Mouse (Mus musculus) liver, embryonic 14 days (tissue): ENCODE measurements around the gene T2. TPM values are rescaled to one million over a fixed set of nuclear protein-coding genes. Genes with fewer than 3 reads are reported as not detected.

ENCODE experiments used
- polyA plus RNA-seq: library from polyadenylated mRNA; depleted of rRNA; stranded (reverse); fragments of >200 nt; gene quantifications from 2 replicates; pipeline ENCODE4 v1.2.3, GENCODE M21; 2012; rRNA removed

T2 gene
- 0.03 and 0.07 TPM in 2 replicates for polyA plus RNA-seq

DNA sequence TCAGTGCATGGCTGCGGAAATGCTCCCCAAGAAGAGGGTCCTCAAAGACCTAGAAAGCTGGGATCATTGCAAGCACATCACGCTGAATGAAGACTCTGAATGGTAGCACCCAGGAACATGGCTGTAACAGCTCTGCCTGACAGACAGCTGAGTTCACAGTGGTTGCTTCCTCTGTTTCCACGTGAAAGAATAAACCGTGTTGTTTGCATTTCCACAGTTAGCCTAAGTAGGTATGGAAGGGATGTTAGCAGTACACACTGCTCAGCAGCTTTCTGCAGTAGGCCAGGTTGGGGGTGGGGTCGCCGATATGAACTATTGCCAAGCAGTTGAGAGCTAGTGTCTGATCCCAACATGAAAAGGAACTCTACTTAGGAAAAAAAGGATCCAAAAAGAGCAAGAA is at the start of gene T2:
T2 (plus strand) TSS at position 301 of the 400 bp plus-strand sequence.

DNA sequence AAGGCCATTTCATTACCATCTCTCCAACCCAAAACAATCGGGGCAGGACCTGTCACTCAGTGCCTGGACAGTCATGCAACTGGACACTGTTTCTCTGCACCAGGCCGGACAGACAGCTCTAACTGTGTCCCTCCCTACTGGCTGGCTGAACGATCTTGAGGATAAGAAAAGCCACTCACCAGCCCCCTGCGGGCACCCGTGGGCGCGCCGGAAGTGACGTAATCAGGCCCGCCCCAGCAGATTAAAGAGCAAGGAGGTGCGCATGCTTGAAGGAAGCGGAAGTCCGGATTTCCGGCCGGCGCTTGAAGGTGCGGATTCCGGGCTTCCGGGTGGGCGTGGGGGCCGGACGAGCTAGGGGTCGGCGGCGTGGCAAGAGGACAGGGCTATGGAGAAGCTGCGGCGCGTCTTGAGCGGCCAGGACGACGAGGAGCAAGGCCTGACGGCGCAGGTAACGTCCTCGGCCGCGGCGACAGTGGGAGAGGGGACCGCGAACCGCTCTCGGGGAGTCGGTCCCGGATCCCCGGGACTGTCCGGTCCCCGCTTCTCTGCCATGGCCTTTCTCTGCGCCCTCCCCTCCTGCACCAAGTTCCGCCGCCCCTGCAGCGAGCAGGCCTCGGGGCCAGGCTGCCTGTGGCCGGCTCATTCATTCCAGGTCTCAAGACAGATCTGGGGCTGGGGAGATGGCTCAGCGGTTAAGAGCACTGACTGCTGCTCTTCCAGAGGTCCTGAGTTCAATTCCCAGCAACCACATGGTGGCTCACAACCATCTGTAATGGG is 44.8 kb upstream of the T2 start, which contains the start of gene Sft2d1:
Sft2d1 (plus strand) TSS at position 265 of the 777 bp plus-strand sequence.

DNA sequence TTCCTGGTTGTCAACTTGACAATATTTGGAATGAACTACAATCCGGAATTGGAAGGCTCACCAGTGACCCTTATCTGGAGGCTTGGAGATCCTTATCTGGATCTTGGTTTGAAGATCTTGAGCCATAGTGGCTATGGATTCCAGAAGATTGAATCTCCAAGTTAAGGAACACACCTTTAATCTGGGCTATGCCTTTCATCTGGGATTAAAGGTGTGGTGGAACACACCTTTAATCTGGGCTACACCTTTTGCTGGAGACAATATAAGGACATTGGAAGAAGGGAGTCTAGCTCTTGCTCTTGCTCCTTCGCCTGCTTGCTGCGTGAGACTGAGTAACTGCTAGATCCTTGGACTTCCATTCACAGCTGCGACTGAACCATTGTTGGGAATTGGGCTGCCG is 18.6 kb upstream of the T2 start, which contains the start of gene Prr18:
Prr18 (plus strand) TSS at position 301 of the 400 bp plus-strand sequence.

DNA sequence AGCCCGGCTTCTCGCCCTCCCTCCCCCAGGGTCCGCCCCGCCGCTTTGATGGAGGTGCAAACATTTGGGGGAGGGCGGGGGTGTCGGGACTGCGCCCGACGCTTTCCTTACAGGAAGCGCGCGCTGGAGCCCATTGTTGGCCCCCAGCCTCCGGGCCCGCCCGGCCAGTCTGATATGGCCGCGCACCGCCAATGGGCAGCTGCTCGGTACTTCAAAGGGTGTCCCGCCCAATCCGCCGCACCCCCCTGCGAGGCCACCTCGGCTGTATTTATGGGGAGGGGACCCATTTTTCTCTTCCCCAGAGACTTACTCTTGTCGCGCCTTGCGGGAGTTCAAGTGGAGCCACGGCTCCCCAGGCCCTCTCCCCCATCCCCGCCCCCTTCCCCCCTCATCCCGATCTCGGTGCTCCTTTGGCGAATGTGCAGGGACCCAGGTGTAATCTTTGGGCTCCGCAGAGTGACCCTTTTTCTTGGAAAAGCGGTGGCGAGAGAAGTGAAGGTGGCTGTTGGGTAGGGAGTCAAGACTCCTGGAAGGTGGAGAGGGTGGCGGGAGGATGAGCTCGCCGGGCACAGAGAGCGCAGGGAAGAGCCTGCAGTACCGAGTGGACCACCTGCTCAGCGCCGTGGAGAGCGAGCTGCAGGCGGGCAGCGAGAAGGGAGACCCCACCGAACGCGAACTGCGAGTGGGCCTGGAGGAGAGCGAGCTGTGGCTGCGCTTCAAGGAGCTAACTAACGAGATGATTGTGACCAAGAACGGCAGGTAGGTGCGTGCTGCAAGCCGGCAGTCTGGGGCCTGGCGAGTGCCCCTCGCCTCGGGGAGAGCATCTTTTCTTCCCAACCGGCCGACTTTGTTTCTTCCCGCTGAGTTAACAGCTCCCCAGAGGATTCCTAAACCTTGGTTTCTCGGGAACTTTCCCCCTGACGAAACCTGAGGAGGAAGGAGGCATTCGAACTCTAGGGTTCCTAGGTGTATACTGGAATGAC is 78.5 kb downstream of the T2 start, which contains the start of gene T:
T (plus strand) TSS at position 446 of the 983 bp plus-strand sequence.

Other genes with a start within 250 kb of the T2 start
- gene Gm49673, start 208.2 kb upstream of the T2 start, polyA plus RNA-seq: 0.05 and 0.09 TPM in 2 replicates
- 14.1 and 14.9 TPM in 2 replicates for gene Rnaset2a, start 207.9 kb upstream of the T2 start, polyA plus RNA-seq
- 5.9 and 6.9 TPM in 2 replicates for gene Fgfr1op, start 190.5 kb upstream of the T2 start, polyA plus RNA-seq
- gene Ccr6, start 119.9 kb upstream of the T2 start, polyA plus RNA-seq: 0.06 and 0.08 TPM in 2 replicates
- 47.4 and 54.1 TPM in 2 replicates for gene Mpc1, start 73.1 kb upstream of the T2 start, polyA plus RNA-seq
- gene Sft2d1, start 44.9 kb upstream of the T2 start, polyA plus RNA-seq: 45.4 and 50.0 TPM in 2 replicates
- gene Prr18, start 18.5 kb upstream of the T2 start, polyA plus RNA-seq: 0.03 and 0.06 TPM in 2 replicates
- gene T, start 78.4 kb downstream of the T2 start, polyA plus RNA-seq: 0.02 TPM in 1 of 2 replicates, not detected in the other
- 0.50 and 0.55 TPM in 2 replicates for gene Pde10a, start 169.4 kb downstream of the T2 start, polyA plus RNA-seq
- not detected in 2 replicates for gene Gm17087, start 211.0 kb downstream of the T2 start, polyA plus RNA-seq